Mouse (Mus musculus): ENCODE results near the gene Gng8.
A peak's percentile ranks its signal among the peaks of the same experiment; 100 is the strongest.

The Gng8 gene

GRCm38 (mm10) chr7:16876006-16876405, 15.6 kb upstream of the Gng8 start:
- DNase-seq (ENCODE audit: low spot score in 2 of 2), result no peak

GRCm38 (mm10) chr7:16876608-16877007, 15.0 kb upstream of the Gng8 start:
- no peak for DNase-seq (ENCODE audit: low spot score in 2 of 2)

GRCm38 (mm10) chr7:16877717-16878116, 13.9 kb upstream of the Gng8 start:
- no peak for DNase-seq (ENCODE audit: low spot score in 2 of 2)

GRCm38 (mm10) chr7:16879796-16880547, 11.6 kb upstream of the Gng8 start:
- no peak for DNase-seq (ENCODE audit: low spot score in 2 of 2)

GRCm38 (mm10) chr7:16880615-16881014, 11.0 kb upstream of the Gng8 start:
- no peak for DNase-seq (ENCODE audit: low spot score in 2 of 2)

DNA sequence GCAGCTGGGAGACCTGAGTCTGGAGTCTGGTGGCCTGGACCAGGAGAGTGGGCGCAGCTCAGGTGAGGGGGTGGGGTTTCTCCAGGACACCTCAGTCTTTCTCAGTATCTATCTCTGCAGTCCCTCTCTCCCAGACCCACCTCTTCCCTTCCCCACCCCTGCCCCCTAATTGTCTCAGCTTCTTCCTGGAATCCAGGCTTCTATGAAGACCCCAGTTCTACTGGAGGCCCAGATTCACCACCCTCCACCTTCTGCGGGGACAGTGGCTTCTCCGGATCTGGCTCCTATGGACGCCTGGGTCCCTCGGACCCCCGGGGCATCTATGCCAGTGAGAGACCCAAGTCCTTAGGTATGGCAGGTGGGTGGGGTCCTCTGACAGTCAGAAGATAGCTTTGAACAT, 8.4 kb upstream of the Gng8 start:
- DNase-seq (ENCODE audit: low spot score in 2 of 2), result no peak

- DNase-seq (ENCODE audit: low spot score in 2 of 2), result no peak
Observed at GRCm38 (mm10) chr7:16884334-16884733, 7.3 kb upstream of the Gng8 start.

DNA sequence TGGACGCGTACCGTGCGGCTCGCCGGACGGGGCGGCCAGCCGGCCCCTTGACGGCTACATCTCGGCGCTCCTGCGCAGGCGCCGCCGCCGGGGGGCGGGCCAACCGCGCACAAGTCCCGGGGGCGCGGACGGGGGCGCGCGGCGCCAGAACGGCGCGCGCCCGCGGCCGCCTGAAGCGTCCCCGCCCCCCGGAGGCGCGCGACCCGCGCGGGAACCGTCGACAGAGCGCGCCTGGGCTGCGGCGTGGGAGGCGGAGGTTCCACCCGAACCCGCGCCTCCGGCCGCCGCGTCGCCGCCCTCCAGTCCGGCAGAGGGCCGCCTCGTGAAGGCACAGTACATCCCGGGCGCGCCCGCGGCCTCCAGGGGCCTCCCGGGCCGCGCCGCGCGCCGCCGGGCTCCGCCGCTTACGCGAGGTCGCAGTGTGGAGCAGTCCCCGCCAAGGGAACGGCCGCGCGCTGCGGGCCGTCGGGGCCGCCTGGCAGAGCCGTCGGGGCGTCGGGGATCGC, 6.3 kb upstream of the Gng8 start:
- DNase-seq (ENCODE audit: low spot score in 2 of 2), result no peak

GRCm38 (mm10) chr7:16885905-16886304, 5.7 kb upstream of the Gng8 start:
- no peak for DNase-seq (ENCODE audit: low spot score in 2 of 2)

DNA sequence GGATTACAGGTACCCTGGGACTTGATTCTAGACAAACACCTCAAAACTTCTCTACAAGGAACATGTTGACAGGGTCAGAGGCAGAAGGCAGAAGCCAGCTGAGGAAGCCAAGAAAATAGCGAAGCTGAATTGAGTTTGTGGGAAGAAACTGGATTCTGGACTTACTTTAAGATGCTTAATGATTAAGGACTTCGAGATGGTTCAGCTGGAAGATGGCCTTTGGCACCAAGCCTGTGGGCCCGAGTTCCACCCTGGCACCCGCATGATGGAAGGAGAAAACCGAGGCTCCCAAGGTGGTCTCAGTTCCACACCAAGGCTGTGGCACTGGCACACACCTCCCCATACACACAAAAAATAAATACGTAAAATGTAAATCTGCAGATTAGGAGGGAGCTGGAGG, 1.1 kb upstream of the Gng8 start:
- DNase-seq (ENCODE audit: low spot score in 2 of 2), result no peak

- DNase-seq (ENCODE audit: low spot score in 2 of 2), result no peak
Observed at GRCm38 (mm10) chr7:16890944-16891343, 642 bp upstream of the Gng8 start.

DNA sequence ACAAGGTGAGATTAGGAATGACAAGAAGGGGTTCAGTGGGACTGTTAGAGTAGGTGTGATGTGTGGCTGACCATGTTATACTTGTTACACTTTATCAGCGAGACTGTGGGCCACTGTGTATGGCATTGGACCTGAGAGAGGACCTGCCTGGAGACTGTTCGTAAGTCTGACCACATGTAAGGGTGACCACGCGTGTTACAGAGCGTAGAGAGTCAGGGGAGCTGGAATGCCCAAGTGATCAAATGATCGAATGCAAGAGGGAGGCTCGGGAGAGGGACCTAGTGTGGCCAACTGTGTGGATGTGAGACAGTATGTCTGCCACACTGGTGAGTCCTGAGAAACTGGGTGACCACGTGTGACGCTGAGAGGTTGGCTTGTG, 755 bp downstream of the Gng8 start:
- no peak for DNase-seq (ENCODE audit: low spot score in 2 of 2)

- DNase-seq (ENCODE audit: low spot score in 2 of 2), result no peak
Observed at GRCm38 (mm10) chr7:16893612-16894011, 2.0 kb downstream of the Gng8 start.

- DNase-seq (ENCODE audit: low spot score in 2 of 2), result no peak
Observed at GRCm38 (mm10) chr7:16894279-16894678, 2.7 kb downstream of the Gng8 start.

DNA sequence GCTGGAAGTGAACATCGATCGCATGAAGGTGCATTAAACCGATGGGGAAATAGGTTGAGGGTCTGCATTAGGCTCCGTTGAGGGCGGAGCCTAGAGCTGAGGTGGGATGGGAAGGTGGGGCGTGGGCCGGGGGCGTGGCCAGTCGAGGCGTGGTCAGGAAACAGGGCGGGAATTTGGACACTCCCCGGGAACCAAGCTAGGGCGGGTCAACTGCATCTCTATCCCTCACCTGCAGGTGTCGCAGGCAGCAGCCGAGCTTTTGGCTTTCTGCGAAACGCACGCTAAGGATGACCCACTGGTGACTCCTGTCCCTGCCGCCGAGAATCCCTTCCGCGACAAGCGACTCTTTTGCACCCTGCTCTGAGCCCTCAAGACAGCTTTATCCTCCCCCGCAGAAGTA, 3.4 kb downstream of the Gng8 start:
- DNase-seq (ENCODE audit: low spot score in 2 of 2), result peak in 1 of 2 experiments; percentile 72

DNA sequence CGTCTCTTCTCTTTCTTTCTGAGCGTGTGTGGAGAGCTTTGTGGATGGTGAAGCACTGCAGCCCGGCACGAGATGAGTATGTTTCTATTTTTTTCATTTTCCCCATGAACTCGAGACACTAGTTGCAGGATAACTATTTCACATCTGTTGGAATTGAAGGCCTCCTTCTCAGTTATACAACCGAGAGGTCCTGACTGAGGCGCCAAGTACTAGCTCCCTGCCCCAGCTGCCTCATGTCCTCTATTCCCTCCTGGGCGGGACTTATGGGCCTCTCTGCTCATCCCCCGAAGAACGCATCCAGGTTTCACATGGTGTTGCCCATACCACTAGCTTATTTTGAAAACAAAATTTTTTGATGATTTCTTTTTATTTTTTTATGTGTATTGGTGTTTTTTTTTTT, 3.9 kb downstream of the Gng8 start:
- DNase-seq (ENCODE audit: low spot score in 2 of 2), result no peak

DNA sequence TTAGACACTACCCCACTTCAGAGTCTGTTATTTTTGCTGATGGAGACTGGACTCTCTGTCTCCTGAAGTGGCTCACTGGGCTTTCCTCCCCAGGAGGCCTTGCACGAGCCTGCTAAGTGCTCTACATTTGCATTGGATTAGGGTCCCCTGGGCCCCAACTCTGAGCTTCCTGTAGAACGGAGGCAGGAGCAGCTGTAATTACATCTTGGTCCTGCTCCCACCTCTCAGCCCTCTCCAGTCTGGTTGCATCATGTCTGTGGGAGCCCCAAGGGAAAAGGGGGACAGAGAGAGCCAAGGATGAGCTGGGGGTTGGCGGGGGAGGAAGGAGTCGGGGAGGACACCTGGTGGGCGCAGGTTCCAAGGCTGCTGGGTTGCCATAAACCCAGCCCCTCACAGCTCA, 8.9 kb downstream of the Gng8 start:
- no peak for DNase-seq (ENCODE audit: low spot score in 2 of 2)

DNA sequence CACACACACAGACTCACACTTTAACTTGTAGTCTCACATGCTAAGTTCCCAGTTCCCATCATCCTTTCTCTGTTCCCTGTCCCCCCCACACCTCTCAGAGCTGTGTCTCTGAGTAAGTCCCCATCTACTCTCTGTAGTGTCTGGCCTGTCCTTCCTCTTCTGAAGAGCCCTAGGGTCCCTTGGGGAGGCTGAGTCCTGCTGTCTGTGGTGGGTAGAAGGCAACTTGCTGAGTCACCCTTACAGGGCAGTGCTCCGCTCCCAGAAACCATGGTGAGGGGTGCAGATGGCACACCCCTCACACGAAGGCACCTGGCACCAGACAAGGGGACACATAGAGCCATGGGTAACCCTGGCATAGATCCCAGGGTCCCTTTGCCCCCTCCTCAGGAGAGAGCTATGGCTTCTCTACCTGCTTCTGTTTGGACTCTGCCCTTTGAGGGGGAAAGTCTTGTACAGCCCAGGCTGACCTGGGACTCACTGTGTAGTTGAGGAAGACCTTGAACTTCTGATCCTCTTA, 11.9 kb downstream of the Gng8 start:
- no peak for DNase-seq (ENCODE audit: low spot score in 2 of 2)

GRCm38 (mm10) chr7:16904120-16904675, 12.6 kb downstream of the Gng8 start:
- DNase-seq (ENCODE audit: low spot score in 2 of 2), result no peak

DNA sequence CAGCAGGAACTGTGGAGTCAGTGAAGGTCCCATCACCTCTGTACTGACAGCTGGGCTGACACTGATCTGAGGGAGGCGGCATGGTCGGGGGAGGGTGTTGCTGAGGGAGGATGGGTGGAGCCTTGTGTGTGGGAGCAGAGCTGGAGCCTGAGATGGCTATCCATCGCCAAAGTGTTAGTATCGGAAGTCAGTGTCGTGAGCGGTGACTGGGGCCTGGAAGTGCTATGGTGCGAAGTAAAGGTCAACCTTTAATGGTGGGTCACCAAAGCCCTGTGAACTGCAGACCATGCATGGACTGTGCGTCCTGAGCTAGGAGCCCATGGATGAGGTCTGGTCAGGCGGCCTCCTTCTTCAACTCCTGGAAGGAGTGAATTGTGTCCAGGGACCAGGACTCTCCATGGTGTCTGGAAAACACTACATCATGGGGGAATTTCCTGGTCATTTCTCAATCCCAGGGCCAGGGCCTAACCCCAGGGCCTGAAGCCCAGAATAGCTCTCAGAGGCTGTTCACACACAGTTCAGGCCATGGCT, 14.0 kb downstream of the Gng8 start:
- no peak for DNase-seq (ENCODE audit: low spot score in 2 of 2)

- DNase-seq (ENCODE audit: low spot score in 2 of 2), result no peak
Observed at GRCm38 (mm10) chr7:16906281-16906680, 14.7 kb downstream of the Gng8 start, which contains the start of gene Ptgir. TSS of gene Ptgir (plus strand) at chr7:16906490.

GRCm38 (mm10) chr7:16906889-16907559, 15.4 kb downstream of the Gng8 start:
- DNase-seq (ENCODE audit: low spot score in 2 of 2), result no peak

Measured in frontal cortex, postnatal 14 days (tissue).